Mouse (Mus musculus): ENCODE data around the gene Olfr1395.

GRCm38 (mm10) chr11:49175345-49175744 is 33.3 kb downstream of the Olfr1395 start:
- TF ChIP-seq CTCF (IDR thresholded peaks at IDR 0.05; ENCODE audit: extremely low read depth, insufficient read length, insufficient replicate concordance, low read depth, low read length) (no peak), POLR2A (IDR thresholded peaks at IDR 0.05; ENCODE audit: low read depth, low read length) (no peak)
